Mouse (Mus musculus): ENCODE results near the gene Stard10.
A peak's percentile ranks its signal among the peaks of the same experiment; 100 is the strongest.

The Stard10 gene

GRCm38 (mm10) chr7:101302691-101303090 lies 14.2 kb upstream of the Stard10 start:
- no peak for DNase-seq (ENCODE audit: low read depth, low spot score)

- DNase-seq (ENCODE audit: low read depth, low spot score): peak; percentile 78
Measured at GRCm38 (mm10) chr7:101306841-101307240, 10.0 kb upstream of the Stard10 start.

GRCm38 (mm10) chr7:101309985-101310326 lies 6.9 kb upstream of the Stard10 start:
- DNase-seq (ENCODE audit: low read depth, low spot score): no peak

- DNase-seq (ENCODE audit: low read depth, low spot score): peak; percentile 96
Measured at GRCm38 (mm10) chr7:101310327-101311028, 6.4 kb upstream of the Stard10 start.

- DNase-seq (ENCODE audit: low read depth, low spot score): no peak
Measured at GRCm38 (mm10) chr7:101311061-101311460, 5.8 kb upstream of the Stard10 start.

- DNase-seq (ENCODE audit: low read depth, low spot score): no peak
Measured at GRCm38 (mm10) chr7:101313033-101313432, 3.9 kb upstream of the Stard10 start.

- no peak for DNase-seq (ENCODE audit: low read depth, low spot score)
Measured at GRCm38 (mm10) chr7:101314396-101314795, 2.5 kb upstream of the Stard10 start.

GRCm38 (mm10) chr7:101315699-101316098 lies 1.2 kb upstream of the Stard10 start:
- DNase-seq (ENCODE audit: low read depth, low spot score): no peak

GRCm38 (mm10) chr7:101316591-101317001 lies 290 bp upstream of the Stard10 start:
- no peak for DNase-seq (ENCODE audit: low read depth, low spot score)

- DNase-seq (ENCODE audit: low read depth, low spot score): no peak
Measured at GRCm38 (mm10) chr7:101318848-101319247, 2.0 kb downstream of the Stard10 start.

- DNase-seq (ENCODE audit: low read depth, low spot score): no peak
Measured at GRCm38 (mm10) chr7:101319796-101320195, 2.9 kb downstream of the Stard10 start.

- DNase-seq (ENCODE audit: low read depth, low spot score): no peak
Measured at GRCm38 (mm10) chr7:101320399-101321217, 3.7 kb downstream of the Stard10 start.

- no peak for DNase-seq (ENCODE audit: low read depth, low spot score)
Measured at GRCm38 (mm10) chr7:101321218-101321827, 4.4 kb downstream of the Stard10 start.

GRCm38 (mm10) chr7:101323141-101323594 lies 6.3 kb downstream of the Stard10 start:
- no peak for DNase-seq (ENCODE audit: low read depth, low spot score)

GRCm38 (mm10) chr7:101324142-101324962 lies 7.5 kb downstream of the Stard10 start:
- DNase-seq (ENCODE audit: low read depth, low spot score): no peak

GRCm38 (mm10) chr7:101326006-101326405 lies 9.1 kb downstream of the Stard10 start:
- DNase-seq (ENCODE audit: low read depth, low spot score): no peak

- DNase-seq (ENCODE audit: low read depth, low spot score): no peak
Measured at GRCm38 (mm10) chr7:101327263-101327662, 10.4 kb downstream of the Stard10 start.

- DNase-seq (ENCODE audit: low read depth, low spot score): no peak
Measured at GRCm38 (mm10) chr7:101327786-101328185, 10.9 kb downstream of the Stard10 start.

GRCm38 (mm10) chr7:101328621-101329158 lies 11.8 kb downstream of the Stard10 start:
- DNase-seq (ENCODE audit: low read depth, low spot score): peak; percentile 77

- peak; percentile 10 for DNase-seq (ENCODE audit: low read depth, low spot score)
Measured at GRCm38 (mm10) chr7:101329606-101330005, 12.7 kb downstream of the Stard10 start.

Data from 3T3-L1 (cell line).